Mouse (Mus musculus) C2C12 (cell line): ENCODE measurements around the gene Ost4.

Experiments
- CEBPB ChIP-seq: IDR thresholded peaks from one replicate; pipeline ENCODE4 v1.6.1; 2011; ENCODE audit warnings: low read depth, mild to moderate bottlenecking, control low read depth, moderate library complexity
- CTCF ChIP-seq: IDR thresholded peaks from one replicate; pipeline ENCODE4 v1.5.1; 2011; ENCODE audit not compliant: control insufficient read depth, insufficient read depth, insufficient read length
- FOSL1 ChIP-seq: IDR thresholded peaks from one replicate; pipeline ENCODE4 v1.8.0; 2011; ENCODE audit warnings: mild to moderate bottlenecking, low read length; ENCODE audit not compliant: poor library complexity, insufficient read depth, severe bottlenecking
- MAX ChIP-seq: IDR thresholded peaks from one replicate; pipeline ENCODE4 v1.6.1; 2011; ENCODE audit warnings: mild to moderate bottlenecking, control low read depth
- MYOD1 ChIP-seq: IDR thresholded peaks from one replicate; pipeline ENCODE4 v1.6.1; 2011; ENCODE audit warnings: low read depth; ENCODE audit not compliant: control insufficient read depth, insufficient read length
- MYOG ChIP-seq: IDR thresholded peaks from one replicate; pipeline ENCODE4 v1.6.1; 2011; ENCODE audit not compliant: control insufficient read depth, insufficient read length; ENCODE audit errors: extremely low read depth
- USF1 ChIP-seq: IDR thresholded peaks from one replicate; pipeline ENCODE4 v1.6.1; 2011; ENCODE audit warnings: low read depth, mild to moderate bottlenecking, control low read depth, moderate library complexity

DNA sequence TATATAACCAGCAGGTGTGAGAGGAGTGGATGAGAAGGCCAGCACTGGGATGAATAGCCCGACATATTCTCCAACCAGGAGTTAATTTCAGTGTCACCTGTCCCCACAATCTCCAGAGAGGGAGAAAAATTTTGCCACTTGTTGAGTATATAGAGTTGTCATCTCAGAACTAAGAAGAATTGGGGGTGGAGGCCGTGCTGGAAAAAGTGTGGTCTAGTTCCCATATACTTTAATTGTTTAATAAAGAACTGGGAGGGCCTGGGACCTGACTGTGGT, 37.5 kb downstream of the Ost4 start:
- TF ChIP-seq CTCF: no peak
- no peak for TF ChIP-seq USF1
- no peak for TF ChIP-seq MYOG
- no peak for TF ChIP-seq MYOD1
- TF ChIP-seq MAX: no peak
- no peak for TF ChIP-seq CEBPB
- no peak for TF ChIP-seq FOSL1
